Mouse (Mus musculus) stomach, embryonic 14.5 days (tissue): ENCODE data around the gene Mmp2. TPM values are rescaled to one million over a fixed set of nuclear protein-coding genes. Genes with fewer than 3 reads are reported as not detected.
"Not testable (repeated sequence)": the region's sequence is repeated elsewhere in the genome, so short reads cannot be mapped to it uniquely, and the experiment has no call there.

Experiments used
- ATAC-seq: fragments of 200-750 bp; cut with Nextera tagmentation; 2 replicates; pipeline ENCODE4 v1.8.0; 2017; ENCODE audit warnings: low read depth, moderate TSS enrichment; ENCODE audit not compliant: insufficient number of reproducible peaks, insufficient read depth, low FRiP score
- H3K27ac ChIP-seq: fragments of 300-500 bp; sonication (generic); 2 replicates; pipeline ENCODE4 v1.5.1; 2014; ENCODE audit warnings: mild to moderate bottlenecking, low read length, moderate library complexity, mixed read lengths
- H3K27me3 ChIP-seq: fragments of 300-500 bp; sonication (generic); 2 replicates; pipeline ENCODE4 v1.6.1; 2014; ENCODE audit warnings: low read length, control low read depth, mixed read lengths; ENCODE audit not compliant: control insufficient read depth, insufficient read depth
- H3K36me3 ChIP-seq: fragments of 300-500 bp; sonication (generic); 2 replicates; pipeline ENCODE4 v1.6.1; 2014; ENCODE audit warnings: mild to moderate bottlenecking, control low read depth, low read length, moderate library complexity, mixed read lengths; ENCODE audit not compliant: control insufficient read depth, insufficient read depth
- H3K4me1 ChIP-seq: fragments of 300-500 bp; sonication (generic); 2 replicates; pipeline ENCODE4 v1.6.1; 2014; ENCODE audit warnings: low read length, control low read depth, mixed read lengths; ENCODE audit not compliant: control insufficient read depth, insufficient read depth
- H3K4me2 ChIP-seq: fragments of 300-500 bp; sonication (generic); replicated peaks from 2 replicates; pipeline ENCODE4 v1.6.1; 2014; ENCODE audit warnings: low read depth, low read length, control low read depth
- H3K4me3 ChIP-seq: fragments of 300-500 bp; sonication (generic); 2 replicates; pipeline ENCODE4 v1.5.1; 2014; ENCODE audit warnings: low read depth, low read length, control low read depth
- H3K9ac ChIP-seq: fragments of 300-500 bp; sonication (generic); replicated peaks from 2 replicates; pipeline ENCODE4 v1.6.1; 2014; ENCODE audit warnings: low read depth, mild to moderate bottlenecking, control low read depth, low read length, moderate library complexity, mixed read lengths
- H3K9me3 ChIP-seq: fragments of 300-500 bp; sonication (generic); 2 replicates; pipeline ENCODE4 v1.6.1; 2016; ENCODE audit warnings: low read depth, low read length, control low read depth; ENCODE audit not compliant: control insufficient read depth
- WGBS: fragments of 180-500 bp; shearing (Covaris S2); extraction: QIAGEN DNeasy Blood & Tissue Kit; methylation state at CpG from one replicate; pipeline ENCODE4 v1.1.7; 2014; 5-methylcytosine and 5-hydroxymethylcytosine counted together
- polyA plus RNA-seq: library from polyadenylated mRNA; unstranded; fragments of >200 nt; fragmentation: Nextera tagmentation; extraction: Ambion mirVana; gene quantifications from 2 replicates; pipeline ENCODE4 v1.2.1, GENCODE M21; 2014

Gene Mmp2
- polyA plus RNA-seq, 1 experiment from 2014 or later: 198 TPM

- Histone ChIP-seq H3K4me3 (no peak overlapping the region), H3K36me3 (no peaks in the 10 kb centered on the region), H3K4me2 (no peak overlapping the region), H3K4me1 (peaks cover 2% of the 10 kb centered on the region; the same call in 1 of the 2 replicates), H3K27ac (no peak overlapping the region), H3K9me3 (no peaks in the 10 kb centered on the region), H3K9ac (no peak overlapping the region), H3K27me3 (no peaks in the 10 kb centered on the region)
- WGBS: 86% methylated on average over 14 of the region's 14 CpGs
- ATAC-seq: no peak
Observed at GRCm38 (mm10) chr8:92858475-92859182, 31.5 kb downstream of the Mmp2 start.

GRCm38 (mm10) chr8:92861977-92862376, 34.9 kb downstream of the Mmp2 start:
- Histone ChIP-seq H3K4me2 (no peak overlapping the region), H3K4me3 (no peak overlapping the region), H3K27me3 (no peaks in the 10 kb centered on the region), H3K9ac (no peak overlapping the region), H3K36me3 (no peaks in the 10 kb centered on the region), H3K9me3 (no peaks in the 10 kb centered on the region), H3K27ac (no peak overlapping the region), H3K4me1 (no peaks in the 10 kb centered on the region)
- 97% methylated on average over 1 of the region's 1 CpGs for WGBS
- ATAC-seq: no peak

- WGBS: 77% methylated on average over 7 of the region's 7 CpGs
- H3K4me2 ChIP-seq: no peak overlapping the region
Observed at GRCm38 (mm10) chr8:92870281-92870680, 43.2 kb downstream of the Mmp2 start.

GRCm38 (mm10) chr8:92872063-92872759, 45.1 kb downstream of the Mmp2 start:
- Histone ChIP-seq H3K9me3 (no peaks in the 10 kb centered on the region), H3K4me2 (no peak overlapping the region), H3K4me1 (no peaks in the 10 kb centered on the region), H3K27ac (no peak overlapping the region), H3K9ac (no peak overlapping the region), H3K36me3 (no peaks in the 10 kb centered on the region), H3K27me3 (no peaks in the 10 kb centered on the region), H3K4me3 (no peak overlapping the region)
- no peak for ATAC-seq
- 73% methylated on average over 10 of the region's 10 CpGs for WGBS

More at GRCm38 (mm10) chr8:92870281-92870680, 43.2 kb downstream of the Mmp2 start:
- Histone ChIP-seq H3K27ac (no peak overlapping the region), H3K36me3 (no peaks in the 10 kb centered on the region), H3K27me3 (no peaks in the 10 kb centered on the region), H3K9ac (no peak overlapping the region), H3K4me1 (no peaks in the 10 kb centered on the region), H3K4me3 (no peak overlapping the region), H3K9me3 (no peaks in the 10 kb centered on the region)
- no peak for ATAC-seq

- Histone ChIP-seq H3K4me2 (no peak overlapping the region), H3K9ac (no peak overlapping the region), H3K9me3 (peaks cover 3% of the 10 kb centered on the region; the same call in 1 of the 2 replicates), H3K4me1 (no peaks in the 10 kb centered on the region), H3K36me3 (no peaks in the 10 kb centered on the region), H3K27me3 (no peaks in the 10 kb centered on the region), H3K4me3 (no peak overlapping the region), H3K27ac (no peak overlapping the region)
- ATAC-seq: no peak
- 84% methylated on average over 10 of the region's 10 CpGs for WGBS
Observed at GRCm38 (mm10) chr8:92875795-92876194, 48.7 kb downstream of the Mmp2 start.

GRCm38 (mm10) chr8:92881247-92881646, 54.2 kb downstream of the Mmp2 start:
- H3K4me3 ChIP-seq: no peak overlapping the region
- ATAC-seq: no peak
- no peak overlapping the region for H3K27ac ChIP-seq
- H3K4me1 ChIP-seq: no peaks in the 10 kb centered on the region
- no peak overlapping the region for H3K9ac ChIP-seq
- H3K27me3 ChIP-seq: no peaks in the 10 kb centered on the region
- H3K36me3 ChIP-seq: no peaks in the 10 kb centered on the region
- no peak overlapping the region for H3K4me2 ChIP-seq
- WGBS: 58% methylated on average over 4 of the region's 4 CpGs
- peaks cover 3% of the 10 kb centered on the region; the same call in 1 of the 2 replicates for H3K9me3 ChIP-seq

GRCm38 (mm10) chr8:92883771-92884170, 56.7 kb downstream of the Mmp2 start:
- Histone ChIP-seq H3K27ac (no peak overlapping the region), H3K27me3 (no peaks in the 10 kb centered on the region), H3K36me3 (no peaks in the 10 kb centered on the region), H3K4me1 (no peaks in the 10 kb centered on the region), H3K9me3 (peaks cover 3% of the 10 kb centered on the region; the same call in 1 of the 2 replicates), H3K4me3 (no peak overlapping the region), H3K4me2 (no peak overlapping the region), H3K9ac (no peak overlapping the region)
- ATAC-seq: no peak
- WGBS: 70% methylated on average over 2 of the region's 2 CpGs

- H3K9ac ChIP-seq, H3K4me3 ChIP-seq, ATAC-seq, H3K36me3 ChIP-seq, H3K4me1 ChIP-seq, H3K27ac ChIP-seq, H3K4me2 ChIP-seq, H3K27me3 ChIP-seq, H3K9me3 ChIP-seq: not testable (repeated sequence)
- 60% methylated on average over 3 of the region's 3 CpGs for WGBS
Observed at GRCm38 (mm10) chr8:92892216-92892615, 65.1 kb downstream of the Mmp2 start.
